Mouse (Mus musculus): ENCODE data around the gene Phactr3.

GRCm38 (mm10) chr2:178287285-178287684 is 168.5 kb downstream of the Phactr3 start:
- TF ChIP-seq CTCF (IDR thresholded peaks at IDR 0.05; ENCODE audit: low read depth) = peak; percentile 53
- TF ChIP-seq EP300 (IDR thresholded peaks at IDR 0.05; ENCODE audit: low read depth) = no peak

Measured in liver, embryonic 14.5 days (tissue).